Mouse (Mus musculus) gastrocnemius, postnatal 4 days (tissue): ENCODE measurements around the gene Yju2. TPM values are rescaled to one million over a fixed set of nuclear protein-coding genes. Genes with fewer than 3 reads are reported as not detected.

ENCODE experiments used
- DNase-seq, 2 experiments: peaks; one replicate each; pipeline ENCODE4 v3.0.0; 2021 to 2022; ENCODE audit warnings: low spot score in 2 of 2, mixed read lengths in 2 of 2
- total RNA-seq, 2 experiments: library from RNA; stranded (reverse); gene quantifications; 2 replicates each; pipeline ENCODE4 v1.2.3; 2021

Gene Yju2
- total RNA-seq, 2 experiments from 2014 or later, result 15.3 to 15.9 TPM

DNA sequence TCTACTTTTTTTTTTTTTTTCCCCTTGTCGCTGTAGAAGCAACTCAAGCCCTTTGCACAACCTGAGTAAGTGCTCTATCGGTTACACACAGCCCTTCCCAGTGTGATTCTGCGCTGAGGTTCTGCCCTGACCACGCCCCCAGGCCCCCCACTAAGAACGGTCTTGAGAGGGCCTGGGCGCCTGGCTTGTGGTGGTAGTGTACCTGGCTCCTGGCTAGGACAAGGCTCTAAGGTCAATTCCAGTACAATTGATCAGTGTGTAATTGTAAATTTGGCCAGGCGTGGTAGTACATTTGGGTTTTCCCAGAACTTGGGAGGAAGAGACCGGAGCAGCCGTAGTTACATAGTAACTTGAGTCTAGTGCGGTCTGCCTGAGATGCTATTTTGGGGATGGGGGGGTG, 48.1 kb downstream of the Yju2 start:
- no peak for DNase-seq

DNA sequence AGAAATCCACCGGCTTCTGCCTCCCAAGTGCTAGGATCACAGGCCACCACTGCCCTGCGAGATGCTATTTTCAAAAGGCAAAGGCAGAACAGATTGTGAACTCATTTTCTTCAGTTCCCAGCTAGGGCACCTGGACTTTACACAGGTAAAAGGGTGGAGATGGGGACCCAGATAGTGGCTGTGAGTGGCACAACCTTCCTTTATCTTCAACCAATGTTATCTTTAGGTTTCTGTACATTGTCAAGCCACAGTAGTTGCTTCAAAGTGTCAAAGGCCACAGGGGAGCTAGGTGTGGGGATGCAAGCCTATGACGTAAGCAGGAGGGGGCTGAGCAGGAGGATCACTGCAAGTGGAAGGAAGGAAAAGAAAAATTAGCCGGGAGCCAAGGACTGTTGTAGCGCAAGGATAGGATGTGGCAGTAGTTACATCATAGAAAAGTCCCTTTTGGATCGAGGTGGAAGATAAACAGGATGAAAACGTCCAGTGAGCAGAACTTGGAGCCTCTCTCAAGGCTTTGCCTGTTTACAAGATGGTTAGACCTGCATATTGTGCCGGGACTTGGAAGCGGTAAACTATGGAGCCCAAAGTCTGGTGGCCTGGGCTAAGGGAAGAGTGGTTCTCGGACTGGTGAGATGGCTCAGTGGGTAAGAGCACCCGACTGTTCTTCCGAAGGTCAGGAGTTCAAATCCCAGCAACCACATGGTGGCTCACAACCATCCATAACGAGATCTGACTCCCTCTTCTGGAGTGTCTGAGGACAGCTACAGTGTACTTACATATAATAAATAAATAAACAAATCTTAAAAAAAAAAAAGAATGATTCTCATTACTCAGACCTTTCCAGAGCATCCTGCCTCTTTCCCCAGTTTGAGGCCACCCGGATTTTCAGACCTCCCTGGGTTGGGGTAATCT, 48.8 kb downstream of the Yju2 start:
- no peak for DNase-seq

GRCm38 (mm10) chr17:56008356-56009087, 49.6 kb downstream of the Yju2 start:
- peak; percentile 79 to 90 for DNase-seq

GRCm38 (mm10) chr17:56009088-56009961, 50.4 kb downstream of the Yju2 start:
- peak; percentile 79 to 89 for DNase-seq

- no peak for DNase-seq
Observed at GRCm38 (mm10) chr17:56009962-56010240, 51.0 kb downstream of the Yju2 start.

DNA sequence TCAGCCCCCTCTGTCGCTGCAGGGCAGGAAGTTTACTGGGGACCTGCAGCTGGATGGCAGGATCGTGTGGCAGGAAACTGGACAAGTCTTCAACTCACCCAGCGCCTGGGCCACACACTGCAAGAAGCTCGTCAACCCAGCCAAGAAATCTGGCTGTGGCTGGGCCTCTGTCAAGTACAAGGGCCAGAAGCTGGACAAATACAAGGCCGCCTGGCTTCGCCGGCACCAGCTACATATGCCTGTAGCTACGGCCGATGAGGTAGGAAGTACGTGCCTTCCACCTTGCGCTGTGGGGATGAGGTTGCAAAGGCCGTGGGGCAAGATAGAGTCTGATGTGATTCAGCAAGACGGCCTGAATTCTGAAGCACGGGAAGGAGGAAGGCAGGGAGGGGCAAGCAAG, 51.4 kb downstream of the Yju2 start:
- DNase-seq, result no peak

GRCm38 (mm10) chr17:56010681-56011080, 51.8 kb downstream of the Yju2 start:
- peak; percentile 71 to 77 for DNase-seq

DNA sequence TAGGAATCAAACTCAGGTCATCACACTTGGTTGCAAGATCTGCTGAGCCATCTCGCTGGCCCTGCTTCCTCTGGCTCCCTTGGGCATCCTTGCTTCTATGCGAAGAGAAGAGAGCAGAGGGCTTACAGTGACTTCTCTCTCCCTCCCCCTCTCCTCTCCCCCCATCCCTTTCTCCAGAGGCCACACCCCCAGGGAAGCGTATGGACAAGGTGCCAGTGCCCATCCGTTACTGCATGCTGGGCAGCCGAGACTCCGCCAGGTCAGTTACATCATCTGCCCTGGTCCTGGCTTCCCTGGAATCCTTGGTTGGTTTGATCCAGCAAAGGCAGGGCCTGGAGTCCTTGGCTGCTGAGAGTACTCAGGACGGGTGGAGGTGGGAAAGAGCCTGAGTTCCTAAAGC, 52.5 kb downstream of the Yju2 start:
- no peak for DNase-seq

DNA sequence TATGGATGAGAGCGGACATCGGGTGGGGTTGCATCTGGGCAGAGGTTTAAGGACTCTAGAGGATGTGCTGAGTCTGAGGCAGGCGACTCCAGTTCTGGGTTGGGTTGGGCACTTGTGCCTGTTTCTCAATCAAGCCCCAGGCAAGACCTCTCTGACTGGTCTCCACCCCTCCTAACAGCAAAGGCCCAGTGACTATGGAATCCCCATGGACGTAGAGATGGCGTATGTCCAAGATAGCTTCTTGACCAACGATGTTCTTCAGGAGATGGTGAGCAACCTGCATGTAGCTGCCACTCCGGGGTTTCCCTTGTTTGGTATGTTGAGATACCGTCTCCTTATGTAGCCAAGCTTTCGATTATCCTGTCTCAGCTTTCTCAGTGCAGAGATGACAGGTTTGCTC, 56.4 kb downstream of the Yju2 start:
- DNase-seq, result no peak

- DNase-seq, result no peak
Observed at GRCm38 (mm10) chr17:56016382-56016781, 57.5 kb downstream of the Yju2 start.

GRCm38 (mm10) chr17:56016793-56017785, 58.2 kb downstream of the Yju2 start:
- DNase-seq, result no peak

DNA sequence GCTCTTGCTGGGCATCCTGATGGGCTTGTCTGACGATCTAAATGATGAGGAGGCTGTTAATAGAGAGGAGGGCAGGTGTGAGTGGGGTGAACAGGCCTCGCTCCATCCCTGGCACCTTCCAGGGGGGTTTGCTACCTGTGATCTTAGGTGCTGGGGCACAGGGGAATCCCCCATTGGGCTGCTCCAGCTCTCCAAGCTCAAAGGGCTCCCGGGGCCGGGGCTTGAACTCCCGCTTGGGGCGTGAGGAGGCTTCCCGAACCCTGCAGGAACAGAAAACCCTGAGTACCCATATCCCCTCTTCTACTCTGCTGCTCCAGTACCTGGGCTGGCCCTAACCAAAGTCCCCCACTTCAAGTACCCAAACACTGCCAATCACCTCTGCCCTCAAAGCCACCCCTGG, 58.9 kb downstream of the Yju2 start:
- no peak for DNase-seq

Other genes starting within 250 kb of the Yju2 start
- gene Pot1b, start 246.5 kb upstream of the Yju2 start, total RNA-seq, result 1 to 10 TPM; 4.6 to 5.6 TPM
- under 1 TPM; 0.20 to 0.70 TPM for gene Adgre4, start 209.1 kb upstream of the Yju2 start, total RNA-seq
- gene Zfp119a, start 80.2 kb upstream of the Yju2 start, total RNA-seq, result 1 to 10 TPM; 3.6 to 5.5 TPM
- 1 to 10 TPM; 5.4 to 6.1 TPM for gene Zfp959, start 67.0 kb upstream of the Yju2 start, total RNA-seq
- 1 to 10 TPM; 3.8 to 4.0 TPM for gene Zfp119b, start 9.6 kb upstream of the Yju2 start, total RNA-seq
- 1 to 10 TPM; 1.9 to 2.0 TPM for gene Ebi3, start 6.5 kb upstream of the Yju2 start, total RNA-seq
- gene Shd, start 11.4 kb downstream of the Yju2 start, total RNA-seq, result 1 to 10 TPM; 1.8 to 1.9 TPM
- under 1 TPM in 1 of 2 experiments, not detected in 1; 0.32 TPM for gene Fsd1, start 27.4 kb downstream of the Yju2 start, total RNA-seq
- 1 to 10 TPM; 7.0 TPM for gene Stap2, start 46.5 kb downstream of the Yju2 start, total RNA-seq
- 10 to 100 TPM; 32.7 to 44.3 TPM for gene Mpnd, start 46.6 kb downstream of the Yju2 start, total RNA-seq
- gene Sh3gl1, start 77.5 kb downstream of the Yju2 start, total RNA-seq, result 10 to 100 TPM; 56.0 to 59.9 TPM
- gene Chaf1a, start 81.3 kb downstream of the Yju2 start, total RNA-seq, result 10 to 100 TPM; 13.4 to 14.0 TPM
- gene Ubxn6, start 115.9 kb downstream of the Yju2 start, total RNA-seq, result 10 to 100 TPM; 45.7 to 46.1 TPM
- gene Hdgfl2, start 120.5 kb downstream of the Yju2 start, total RNA-seq, result 10 to 100 TPM; 52.4 to 61.6 TPM
- gene Plin4, start 150.7 kb downstream of the Yju2 start, total RNA-seq, result 10 to 100 TPM; 60.0 to 80.1 TPM
- gene Plin5, start 158.5 kb downstream of the Yju2 start, total RNA-seq, result 10 to 100 TPM; 25.7 to 29.7 TPM
- 1 to 10 TPM; 3.1 to 4.0 TPM for gene Lrg1, start 162.9 kb downstream of the Yju2 start, total RNA-seq
- gene Sema6b, start 181.2 kb downstream of the Yju2 start, total RNA-seq, result 10 to 100 TPM; 21.0 to 21.8 TPM
- 1 to 10 TPM; 6.7 to 6.8 TPM for gene Tnfaip8l1, start 203.4 kb downstream of the Yju2 start, total RNA-seq
- 10 to 100 TPM; 42.4 to 47.5 TPM for gene Mydgf, start 224.8 kb downstream of the Yju2 start, total RNA-seq